Mouse (Mus musculus): ENCODE results near the gene Sema4d. TPM values are rescaled to one million over a fixed set of nuclear protein-coding genes. Genes with fewer than 3 reads are reported as not detected.

Gene Sema4d
- polyA plus RNA-seq, 2 experiments, result 6.8 to 8.5 TPM

DNA sequence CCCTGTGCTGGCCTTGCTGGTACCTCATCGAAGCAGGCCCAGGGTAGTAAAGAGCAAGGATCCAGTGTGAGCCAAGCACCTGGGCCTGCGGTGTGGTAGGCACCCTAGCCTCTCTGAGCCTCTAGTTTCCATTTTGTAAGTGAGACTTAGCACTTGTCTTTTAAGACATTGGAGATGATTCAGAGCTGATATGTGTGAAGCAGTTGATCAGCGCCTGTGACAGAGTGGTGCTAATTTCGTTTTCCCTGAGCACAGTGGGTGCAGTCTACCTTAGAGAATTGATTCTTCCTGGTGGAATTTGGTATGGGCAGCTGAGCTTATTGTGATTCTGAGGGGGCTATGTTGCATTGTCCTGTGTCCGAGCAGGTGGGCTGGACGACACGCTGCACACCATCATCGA, 111.9 kb downstream of the Sema4d start:
- H3K36me3 ChIP-seq (ENCODE audit: control insufficient read depth, insufficient read depth, low read length), result peaks cover 96% of the 10 kb centered on the region
- WGBS, result 95% methylated on average over 8 of the region's 8 CpGs

DNA sequence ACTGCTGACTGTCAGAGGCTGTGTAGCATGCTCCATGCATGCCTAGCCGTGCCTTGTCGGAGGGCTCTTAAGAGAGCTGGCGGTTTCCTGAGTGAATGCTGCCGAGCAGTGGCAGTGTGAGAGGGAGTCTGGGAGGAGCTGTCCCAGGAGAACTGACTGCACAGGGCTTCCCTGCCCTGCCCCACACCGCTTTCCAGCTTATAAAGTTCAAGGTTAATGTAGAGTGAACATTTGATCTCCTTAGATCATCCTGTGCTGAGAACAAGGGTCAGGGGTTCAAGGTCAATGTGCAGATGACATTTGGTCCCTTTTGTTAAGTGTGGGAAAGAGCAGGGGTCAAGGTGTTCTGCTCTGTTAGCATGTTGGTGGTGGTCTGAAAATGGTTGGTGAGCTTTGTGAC, 112.5 kb downstream of the Sema4d start:
- Histone ChIP-seq H3K27ac (replicated peaks; ENCODE audit: low read depth, low read length) (no peak overlapping the region), H3K4me3 (replicated peaks; ENCODE audit: low read length) (no peak overlapping the region), H3K27me3 (ENCODE audit: control insufficient read depth, insufficient read depth, low read length) (no peaks in the 10 kb centered on the region), H3K4me2 (replicated peaks; ENCODE audit: low read depth, low read length, severe bottlenecking) (no peak overlapping the region), H3K4me1 (ENCODE audit: control insufficient read depth, insufficient read depth, low read length) (no peaks in the 10 kb centered on the region), H3K36me3 (ENCODE audit: control insufficient read depth, insufficient read depth, low read length) (peaks cover 98% of the 10 kb centered on the region), H3K9me3 (ENCODE audit: control insufficient read depth, low read length) (no peaks in the 10 kb centered on the region), H3K9ac (ENCODE audit: low read depth, low read length, severe bottlenecking) (no peak overlapping the region)
- TF ChIP-seq POLR2A (IDR thresholded peaks at IDR 0.05; ENCODE audit: borderline replicate concordance, extremely low read depth, insufficient read depth, insufficient read length), result no peak
- DNase-seq (ENCODE audit: low spot score) (no peak), ATAC-seq (ENCODE audit: low FRiP score, low read depth) (no peak)
- 81% methylated on average over 5 of the region's 5 CpGs for WGBS

More for the DNA sequence above, 111.9 kb downstream of the Sema4d start:
- Histone ChIP-seq H3K27ac (replicated peaks; ENCODE audit: low read depth, low read length) (no peak overlapping the region), H3K4me3 (replicated peaks; ENCODE audit: low read length) (no peak overlapping the region), H3K4me2 (replicated peaks; ENCODE audit: low read depth, low read length, severe bottlenecking) (no peak overlapping the region), H3K9me3 (ENCODE audit: control insufficient read depth, low read length) (no peaks in the 10 kb centered on the region), H3K9ac (ENCODE audit: low read depth, low read length, severe bottlenecking) (no peak overlapping the region), H3K4me1 (ENCODE audit: control insufficient read depth, insufficient read depth, low read length) (no peaks in the 10 kb centered on the region), H3K27me3 (ENCODE audit: control insufficient read depth, insufficient read depth, low read length) (no peaks in the 10 kb centered on the region)
- DNase-seq (ENCODE audit: low spot score) (no peak), ATAC-seq (ENCODE audit: low FRiP score, low read depth) (no peak)
- TF ChIP-seq POLR2A (IDR thresholded peaks at IDR 0.05; ENCODE audit: borderline replicate concordance, extremely low read depth, insufficient read depth, insufficient read length), result no peak

DNA sequence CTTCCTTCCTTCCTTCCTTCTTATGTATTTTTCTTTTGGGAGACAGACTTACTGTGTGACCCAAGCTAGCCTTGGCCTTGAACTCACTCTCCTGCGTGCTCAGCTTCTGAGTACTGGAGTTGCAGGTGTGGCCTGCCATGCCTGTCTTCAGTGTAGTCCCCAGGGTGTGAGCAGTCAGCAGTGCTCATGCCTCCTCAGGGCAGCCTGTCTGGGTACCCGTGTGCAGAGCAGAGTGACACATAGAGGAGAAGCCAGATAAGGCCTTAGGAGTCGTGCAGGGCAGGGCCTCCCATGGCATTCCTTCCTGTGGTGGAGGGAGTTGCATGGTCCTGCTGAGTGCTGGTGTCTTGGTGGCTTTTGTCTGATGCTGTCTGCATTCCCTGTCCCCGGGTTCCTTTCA, 114.2 kb downstream of the Sema4d start:
- no peak overlapping the region for H3K27ac ChIP-seq (replicated peaks; ENCODE audit: low read depth, low read length)
- ATAC-seq (ENCODE audit: low FRiP score, low read depth) (no peak), DNase-seq (ENCODE audit: low spot score) (no peak)
- no peak for TF ChIP-seq POLR2A (IDR thresholded peaks at IDR 0.05; ENCODE audit: borderline replicate concordance, extremely low read depth, insufficient read depth, insufficient read length)
- no peaks in the 10 kb centered on the region for H3K9me3 ChIP-seq (ENCODE audit: control insufficient read depth, low read length)
- H3K4me1 ChIP-seq (ENCODE audit: control insufficient read depth, insufficient read depth, low read length), result no peaks in the 10 kb centered on the region
- H3K9ac ChIP-seq (ENCODE audit: low read depth, low read length, severe bottlenecking), result no peak overlapping the region
- H3K4me2 ChIP-seq (replicated peaks; ENCODE audit: low read depth, low read length, severe bottlenecking), result no peak overlapping the region
- WGBS, result 94% methylated on average over 4 of the region's 4 CpGs
- H3K36me3 ChIP-seq (ENCODE audit: control insufficient read depth, insufficient read depth, low read length), result peaks cover 99% of the 10 kb centered on the region
- no peaks in the 10 kb centered on the region for H3K27me3 ChIP-seq (ENCODE audit: control insufficient read depth, insufficient read depth, low read length)
- no peak overlapping the region for H3K4me3 ChIP-seq (replicated peaks; ENCODE audit: low read length)

DNA sequence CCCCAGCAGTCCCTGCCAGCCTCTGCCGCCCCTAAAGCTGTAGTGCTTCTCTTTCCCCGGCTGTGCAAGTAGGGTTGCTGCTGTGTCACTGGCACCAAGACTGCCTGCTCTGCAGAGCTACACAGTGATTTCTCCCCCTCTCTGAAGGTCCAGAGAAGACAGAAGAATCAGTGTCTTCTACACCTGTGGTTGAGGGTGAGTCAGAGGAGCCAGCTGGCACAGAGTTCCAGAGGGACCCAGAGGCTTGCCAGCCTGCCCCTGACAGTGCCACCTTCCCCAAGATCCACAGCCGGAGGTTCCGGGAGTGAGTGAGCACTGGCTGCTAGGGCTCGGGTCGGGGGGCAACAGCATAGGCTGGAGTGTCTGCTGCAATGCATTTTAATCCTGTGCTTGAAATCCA, 114.9 kb downstream of the Sema4d start:
- DNase-seq (ENCODE audit: low spot score) (no peak), ATAC-seq (ENCODE audit: low FRiP score, low read depth) (no peak)
- Histone ChIP-seq H3K9ac (ENCODE audit: low read depth, low read length, severe bottlenecking) (no peak overlapping the region), H3K4me1 (ENCODE audit: control insufficient read depth, insufficient read depth, low read length) (no peaks in the 10 kb centered on the region), H3K4me3 (replicated peaks; ENCODE audit: low read length) (no peak overlapping the region), H3K27me3 (ENCODE audit: control insufficient read depth, insufficient read depth, low read length) (no peaks in the 10 kb centered on the region), H3K36me3 (ENCODE audit: control insufficient read depth, insufficient read depth, low read length) (peaks cover 99% of the 10 kb centered on the region), H3K27ac (replicated peaks; ENCODE audit: low read depth, low read length) (no peak overlapping the region), H3K4me2 (replicated peaks; ENCODE audit: low read depth, low read length, severe bottlenecking) (no peak overlapping the region), H3K9me3 (ENCODE audit: control insufficient read depth, low read length) (no peaks in the 10 kb centered on the region)
- 98% methylated on average over 6 of the region's 6 CpGs for WGBS
- TF ChIP-seq POLR2A (IDR thresholded peaks at IDR 0.05; ENCODE audit: borderline replicate concordance, extremely low read depth, insufficient read depth, insufficient read length), result no peak

DNA sequence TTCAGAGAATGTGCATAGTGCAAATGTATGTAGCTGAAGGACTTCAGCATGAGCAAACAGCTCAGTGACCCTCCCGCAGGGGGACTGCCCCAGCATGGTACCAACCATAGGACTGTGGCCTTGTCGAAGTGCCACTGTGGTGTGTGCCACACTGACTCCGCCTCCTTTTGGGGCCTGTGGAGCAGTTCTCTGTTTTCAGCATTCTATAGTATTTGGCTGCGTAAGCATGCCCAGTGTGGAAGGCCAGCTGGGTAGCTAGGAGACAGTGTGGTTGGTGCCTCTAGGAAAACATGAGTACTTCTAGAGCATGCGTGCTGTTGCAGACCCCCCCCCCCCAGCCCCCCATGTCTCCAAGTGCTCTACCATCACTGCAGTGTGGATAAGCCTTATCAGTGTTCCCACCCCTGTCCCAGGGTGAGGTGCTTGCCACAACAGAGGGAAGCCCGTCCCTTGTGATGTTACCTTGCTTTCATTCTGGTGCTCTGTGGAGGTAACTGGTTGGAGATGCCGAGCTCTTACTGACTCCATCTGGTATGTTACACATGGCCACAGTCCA, 115.8 kb downstream of the Sema4d start:
- no peak for DNase-seq (ENCODE audit: low spot score)
- 91% methylated on average over 7 of the region's 7 CpGs for WGBS

DNA sequence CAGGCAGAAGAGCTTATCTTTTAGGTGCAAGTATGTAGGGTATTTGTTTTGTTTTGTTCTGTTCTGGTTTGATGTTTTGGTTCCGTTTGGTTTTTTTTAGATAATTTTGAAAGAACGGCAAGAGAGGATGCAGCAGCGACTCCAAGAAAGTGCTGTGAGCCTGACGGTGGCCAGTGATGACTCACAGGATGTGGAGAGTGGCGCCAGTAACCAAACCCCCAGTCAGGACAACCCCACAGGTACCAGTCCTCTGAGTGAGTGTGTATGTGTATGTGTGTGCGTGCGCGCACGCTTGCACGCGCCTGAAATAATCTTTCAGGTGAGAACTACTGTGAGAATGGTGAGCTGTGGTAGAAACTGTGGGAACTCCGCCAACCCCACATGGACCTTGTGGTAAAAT, 116.5 kb downstream of the Sema4d start:
- H3K36me3 ChIP-seq (ENCODE audit: control insufficient read depth, insufficient read depth, low read length), result peaks cover 89% of the 10 kb centered on the region
- no peak for ATAC-seq (ENCODE audit: low FRiP score, low read depth)
- H3K27ac ChIP-seq (replicated peaks; ENCODE audit: low read depth, low read length), result no peak overlapping the region

More for the DNA sequence above, 115.8 kb downstream of the Sema4d start:
- peaks cover 96% of the 10 kb centered on the region for H3K36me3 ChIP-seq (ENCODE audit: control insufficient read depth, insufficient read depth, low read length)
- no peaks in the 10 kb centered on the region for H3K27me3 ChIP-seq (ENCODE audit: control insufficient read depth, insufficient read depth, low read length)
- ATAC-seq (ENCODE audit: low FRiP score, low read depth), result no peak
- TF ChIP-seq POLR2A (IDR thresholded peaks at IDR 0.05; ENCODE audit: borderline replicate concordance, extremely low read depth, insufficient read depth, insufficient read length), result no peak
- H3K4me1 ChIP-seq (ENCODE audit: control insufficient read depth, insufficient read depth, low read length), result no peaks in the 10 kb centered on the region
- H3K4me2 ChIP-seq (replicated peaks; ENCODE audit: low read depth, low read length, severe bottlenecking), result no peak overlapping the region
- H3K27ac ChIP-seq (replicated peaks; ENCODE audit: low read depth, low read length), result no peak overlapping the region
- no peaks in the 10 kb centered on the region for H3K9me3 ChIP-seq (ENCODE audit: control insufficient read depth, low read length)
- H3K4me3 ChIP-seq (replicated peaks; ENCODE audit: low read length), result no peak overlapping the region
- no peak overlapping the region for H3K9ac ChIP-seq (ENCODE audit: low read depth, low read length, severe bottlenecking)

More for the DNA sequence above, 116.5 kb downstream of the Sema4d start:
- WGBS, result 97% methylated on average over 12 of the region's 12 CpGs
- H3K9me3 ChIP-seq (ENCODE audit: control insufficient read depth, low read length), result no peaks in the 10 kb centered on the region
- no peak overlapping the region for H3K4me2 ChIP-seq (replicated peaks; ENCODE audit: low read depth, low read length, severe bottlenecking)
- H3K27me3 ChIP-seq (ENCODE audit: control insufficient read depth, insufficient read depth, low read length), result no peaks in the 10 kb centered on the region
- H3K4me3 ChIP-seq (replicated peaks; ENCODE audit: low read length), result no peak overlapping the region
- H3K9ac ChIP-seq (ENCODE audit: low read depth, low read length, severe bottlenecking), result no peak overlapping the region
- no peak for TF ChIP-seq POLR2A (IDR thresholded peaks at IDR 0.05; ENCODE audit: borderline replicate concordance, extremely low read depth, insufficient read depth, insufficient read length)
- DNase-seq (ENCODE audit: low spot score), result no peak
- H3K4me1 ChIP-seq (ENCODE audit: control insufficient read depth, insufficient read depth, low read length), result no peaks in the 10 kb centered on the region
